Mouse (Mus musculus): ENCODE measurements around the gene Tmcc3. TPM values are rescaled to one million over a fixed set of nuclear protein-coding genes. Genes with fewer than 3 reads are reported as not detected.

The Tmcc3 gene
- polyA plus RNA-seq, 1 experiment from 2014 or later = 17.4 TPM

DNA sequence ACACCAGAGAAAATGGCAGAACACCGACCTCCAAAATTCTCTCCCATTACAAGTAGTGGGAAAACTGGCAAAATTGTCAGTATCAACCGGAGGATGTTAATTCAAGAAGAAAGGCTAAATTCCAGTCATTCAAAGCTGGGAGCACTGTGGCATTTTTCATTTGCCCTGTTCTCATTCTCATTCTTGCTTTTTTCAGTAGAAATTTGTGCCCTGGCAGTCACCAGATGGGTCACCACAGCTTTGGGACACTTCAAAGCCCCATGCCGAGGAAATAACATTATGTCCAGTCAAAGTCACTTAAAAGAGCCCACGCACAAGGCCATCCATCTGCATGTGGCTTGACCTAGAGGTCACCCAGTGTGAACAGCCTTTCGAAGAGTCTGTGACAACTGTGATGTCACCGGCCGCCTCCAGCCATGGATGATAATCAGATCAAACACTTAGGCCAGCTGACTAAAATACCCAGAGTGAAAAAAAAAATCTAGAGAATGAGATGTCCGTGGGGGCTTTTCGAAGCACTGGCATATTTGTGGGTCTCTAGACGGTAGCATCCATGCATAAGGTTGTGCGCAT is 319.9 kb downstream of the Tmcc3 start:
- Histone ChIP-seq H3K4me1 (ENCODE audit: control insufficient read depth, insufficient read depth, low read length) (no peaks in the 10 kb centered on the region), H3K4me3 (ENCODE audit: low read depth, low read length) (no peak overlapping the region), H3K9ac (ENCODE audit: low read depth, low read length) (no peak overlapping the region), H3K27ac (replicated peaks; ENCODE audit: low read depth, low read length) (no peak overlapping the region), H3K9me3 (ENCODE audit: control insufficient read depth, low read length) (no peaks in the 10 kb centered on the region), H3K27me3 (replicated peaks; ENCODE audit: control insufficient read depth, insufficient read depth, low read length) (no peaks in the 10 kb centered on the region), H3K4me2 (ENCODE audit: low read depth, low read length) (no peak overlapping the region), H3K36me3 (ENCODE audit: control insufficient read depth, insufficient read depth, low read length) (no peaks in the 10 kb centered on the region)
- ATAC-seq (ENCODE audit: low read depth) (no peak), DNase-seq (ENCODE audit: low spot score) (no peak)
- WGBS = 68% methylated on average over 11 of the region's 11 CpGs

DNA sequence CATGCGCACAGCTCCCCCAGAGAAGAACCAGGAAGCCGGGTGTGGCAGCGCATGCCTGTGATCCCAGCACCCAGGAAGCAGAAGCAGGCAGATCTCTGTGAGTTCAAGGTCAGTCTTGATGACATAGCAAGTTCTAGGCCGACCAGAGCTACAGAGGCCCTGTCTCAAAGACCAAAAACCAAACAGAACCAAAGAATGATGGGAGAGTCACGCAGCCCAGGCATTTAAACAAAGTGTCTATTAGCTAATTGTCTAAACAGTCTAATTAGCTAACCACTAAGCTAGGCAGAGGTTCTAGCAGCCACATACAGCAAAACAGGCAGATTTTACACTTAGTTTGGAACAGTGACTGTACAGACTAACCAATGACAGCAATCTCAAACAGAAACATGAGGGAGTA is 320.5 kb downstream of the Tmcc3 start:
- DNase-seq (ENCODE audit: low spot score) = no peak
- ATAC-seq (ENCODE audit: low read depth) = no peak

DNA sequence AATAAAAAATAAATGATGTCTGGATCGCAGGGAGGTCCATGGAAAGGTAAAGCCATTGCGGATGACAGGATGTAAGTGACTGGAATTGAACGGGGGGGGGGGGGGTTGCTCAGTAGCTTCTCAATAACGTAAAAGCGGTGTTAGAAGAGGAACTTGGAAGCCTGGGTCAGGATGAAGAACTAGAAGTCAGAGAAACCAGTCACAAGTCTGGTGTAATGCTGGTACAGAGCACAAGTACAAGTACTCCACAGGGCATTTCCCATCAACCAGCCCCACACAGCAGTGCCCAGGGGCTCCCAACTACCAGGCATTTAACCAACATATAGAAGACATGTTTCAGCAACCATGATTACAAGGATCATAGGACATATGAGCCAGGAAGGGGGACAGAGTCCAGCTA is 326.9 kb downstream of the Tmcc3 start:
- no peak overlapping the region for H3K9ac ChIP-seq (ENCODE audit: low read depth, low read length)
- no peak overlapping the region for H3K4me3 ChIP-seq (ENCODE audit: low read depth, low read length)
- no peak for DNase-seq (ENCODE audit: low spot score)
- H3K27ac ChIP-seq (replicated peaks; ENCODE audit: low read depth, low read length) = no peak overlapping the region
- H3K27me3 ChIP-seq (replicated peaks; ENCODE audit: control insufficient read depth, insufficient read depth, low read length) = no peaks in the 10 kb centered on the region
- ATAC-seq (ENCODE audit: low read depth) = no peak
- H3K4me2 ChIP-seq (ENCODE audit: low read depth, low read length) = no peak overlapping the region
- no peaks in the 10 kb centered on the region for H3K4me1 ChIP-seq (ENCODE audit: control insufficient read depth, insufficient read depth, low read length)
- 96% methylated on average over 5 of the region's 5 CpGs for WGBS
- H3K36me3 ChIP-seq (ENCODE audit: control insufficient read depth, insufficient read depth, low read length) = no peaks in the 10 kb centered on the region
- H3K9me3 ChIP-seq (ENCODE audit: control insufficient read depth, low read length) = no peaks in the 10 kb centered on the region

More for the DNA sequence above, 320.5 kb downstream of the Tmcc3 start:
- Histone ChIP-seq H3K27ac (replicated peaks; ENCODE audit: low read depth, low read length) (no peak overlapping the region), H3K4me3 (ENCODE audit: low read depth, low read length) (no peak overlapping the region), H3K9me3 (ENCODE audit: control insufficient read depth, low read length) (no peaks in the 10 kb centered on the region), H3K4me2 (ENCODE audit: low read depth, low read length) (no peak overlapping the region), H3K4me1 (ENCODE audit: control insufficient read depth, insufficient read depth, low read length) (no peaks in the 10 kb centered on the region), H3K9ac (ENCODE audit: low read depth, low read length) (no peak overlapping the region), H3K36me3 (ENCODE audit: control insufficient read depth, insufficient read depth, low read length) (no peaks in the 10 kb centered on the region), H3K27me3 (replicated peaks; ENCODE audit: control insufficient read depth, insufficient read depth, low read length) (no peaks in the 10 kb centered on the region)
- WGBS = 90% methylated on average over 5 of the region's 5 CpGs

DNA sequence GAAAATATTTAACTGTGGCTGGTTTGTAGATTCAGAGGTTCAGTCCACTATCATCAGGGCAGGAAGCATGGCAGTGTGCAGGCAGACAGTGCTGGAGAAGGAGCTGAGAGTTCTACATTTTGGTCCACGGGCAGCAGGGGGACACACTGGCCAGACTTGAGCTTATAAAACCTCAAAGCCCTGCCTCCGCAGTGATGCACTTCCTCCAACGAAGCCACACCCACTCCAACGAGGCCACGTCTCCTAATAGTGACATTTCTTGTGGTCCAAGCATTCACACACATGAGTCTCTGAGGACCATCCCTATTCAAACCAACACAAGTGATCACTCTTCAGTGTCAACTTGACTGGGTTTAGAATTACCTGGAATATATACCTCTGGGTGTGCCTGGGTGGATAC is 327.5 kb downstream of the Tmcc3 start:
- Histone ChIP-seq H3K9me3 (ENCODE audit: control insufficient read depth, low read length) (no peaks in the 10 kb centered on the region), H3K36me3 (ENCODE audit: control insufficient read depth, insufficient read depth, low read length) (no peaks in the 10 kb centered on the region), H3K4me2 (ENCODE audit: low read depth, low read length) (no peak overlapping the region), H3K4me3 (ENCODE audit: low read depth, low read length) (no peak overlapping the region), H3K4me1 (ENCODE audit: control insufficient read depth, insufficient read depth, low read length) (no peaks in the 10 kb centered on the region), H3K27me3 (replicated peaks; ENCODE audit: control insufficient read depth, insufficient read depth, low read length) (no peaks in the 10 kb centered on the region), H3K9ac (ENCODE audit: low read depth, low read length) (no peak overlapping the region), H3K27ac (replicated peaks; ENCODE audit: low read depth, low read length) (no peak overlapping the region)
- WGBS = 69% methylated on average over 5 of the region's 5 CpGs
- no peak for ATAC-seq (ENCODE audit: low read depth)
- DNase-seq (ENCODE audit: low spot score) = no peak

DNA sequence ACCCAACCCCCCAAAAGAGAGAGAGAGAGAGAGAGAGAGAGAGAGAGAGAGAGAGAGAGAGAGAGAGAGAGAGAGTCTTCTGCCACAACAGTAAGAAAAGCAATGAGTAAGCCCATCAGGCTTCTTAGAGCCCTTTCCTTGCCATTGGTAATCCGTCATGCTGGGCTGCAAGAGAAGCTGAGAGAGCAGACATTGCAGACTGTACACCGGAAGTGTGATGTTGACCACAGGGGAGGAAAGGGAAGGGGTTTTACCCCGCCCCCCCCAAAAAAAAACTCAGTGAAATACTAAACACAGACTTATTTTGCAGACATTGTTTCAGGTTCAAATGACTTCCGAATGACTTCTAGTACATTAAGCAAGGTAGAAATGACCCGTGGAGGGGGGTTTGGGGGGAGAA is 328.3 kb downstream of the Tmcc3 start:
- 71% methylated on average over 5 of the region's 5 CpGs for WGBS
- H3K4me3 ChIP-seq (ENCODE audit: low read depth, low read length) = no peak overlapping the region
- DNase-seq (ENCODE audit: low spot score) = no peak

More for the DNA sequence above, 328.3 kb downstream of the Tmcc3 start:
- H3K27ac ChIP-seq (replicated peaks; ENCODE audit: low read depth, low read length) = no peak overlapping the region
- no peak overlapping the region for H3K4me2 ChIP-seq (ENCODE audit: low read depth, low read length)
- H3K4me1 ChIP-seq (ENCODE audit: control insufficient read depth, insufficient read depth, low read length) = no peaks in the 10 kb centered on the region
- no peak overlapping the region for H3K9ac ChIP-seq (ENCODE audit: low read depth, low read length)
- no peaks in the 10 kb centered on the region for H3K27me3 ChIP-seq (replicated peaks; ENCODE audit: control insufficient read depth, insufficient read depth, low read length)
- no peaks in the 10 kb centered on the region for H3K36me3 ChIP-seq (ENCODE audit: control insufficient read depth, insufficient read depth, low read length)
- ATAC-seq (ENCODE audit: low read depth) = no peak
- H3K9me3 ChIP-seq (ENCODE audit: control insufficient read depth, low read length) = no peaks in the 10 kb centered on the region

Small RNA genes within 50 kb of the gene (microRNA-seq; reads per million reads assigned to microRNA genes)
- not detected for gene Mir7211 (ENCODE audit: borderline number of aligned reads)

Other genes starting within 250 kb of the Tmcc3 start
- 8.6 and 9.1 TPM in 2 replicates for gene Nr2c1, start 163.9 kb upstream of the Tmcc3 start, polyA plus RNA-seq (2014; fragmentation: Nextera tagmentation; extraction: Ambion mirVana)
- 357 and 366 TPM in 2 replicates for gene Ndufa12, start 113.2 kb upstream of the Tmcc3 start, polyA plus RNA-seq (2014; fragmentation: Nextera tagmentation; extraction: Ambion mirVana)
- not detected in 2 replicates for gene Gm4792, start 13.2 kb upstream of the Tmcc3 start, polyA plus RNA-seq (2014; fragmentation: Nextera tagmentation; extraction: Ambion mirVana)